Mouse (Mus musculus) C2C12 (cell line): Measurements from ENCODE around the gene Ccdc57. TPM values are rescaled to one million over a fixed set of nuclear protein-coding genes. Genes with fewer than 3 reads are reported as not detected.

ENCODE experiments used
- H3K27me3 ChIP-seq: one replicate; pipeline ENCODE4 v1.6.1; 2011; ENCODE audit not compliant: control insufficient read depth, insufficient read depth, insufficient read length
- H3K36me3 ChIP-seq: one replicate; pipeline ENCODE4 v1.6.1; 2011; ENCODE audit not compliant: control insufficient read depth, insufficient read depth
- H3K4me3 ChIP-seq: one replicate; pipeline ENCODE4 v1.5.1; 2011; ENCODE audit warnings: mild to moderate bottlenecking, control low read depth; ENCODE audit not compliant: poor library complexity, insufficient read depth, severe bottlenecking
- H3K79me2 ChIP-seq: one replicate; pipeline ENCODE4 v1.6.1; 2011; ENCODE audit not compliant: control insufficient read depth, insufficient read depth
- H3K79me3 ChIP-seq: one replicate; pipeline ENCODE4 v1.6.1; 2011; ENCODE audit warnings: low read depth, control low read depth
- H3ac ChIP-seq: one replicate; pipeline ENCODE3; 2011; ENCODE audit warnings: low read depth; ENCODE audit not compliant: control insufficient read depth, insufficient read length
- CEBPB ChIP-seq: IDR thresholded peaks from one replicate; pipeline ENCODE4 v1.6.1; 2011; ENCODE audit warnings: low read depth, mild to moderate bottlenecking, control low read depth, moderate library complexity
- CTCF ChIP-seq: IDR thresholded peaks from one replicate; pipeline ENCODE4 v1.5.1; 2011; ENCODE audit not compliant: control insufficient read depth, insufficient read depth, insufficient read length
- FOSL1 ChIP-seq: IDR thresholded peaks from one replicate; pipeline ENCODE4 v1.8.0; 2011; ENCODE audit warnings: mild to moderate bottlenecking, low read length; ENCODE audit not compliant: poor library complexity, insufficient read depth, severe bottlenecking
- MAX ChIP-seq: IDR thresholded peaks from one replicate; pipeline ENCODE4 v1.6.1; 2011; ENCODE audit warnings: mild to moderate bottlenecking, control low read depth
- MYOD1 ChIP-seq: IDR thresholded peaks from one replicate; pipeline ENCODE4 v1.6.1; 2011; ENCODE audit warnings: low read depth; ENCODE audit not compliant: control insufficient read depth, insufficient read length
- MYOG ChIP-seq: IDR thresholded peaks from one replicate; pipeline ENCODE4 v1.6.1; 2011; ENCODE audit not compliant: control insufficient read depth, insufficient read length; ENCODE audit errors: extremely low read depth
- USF1 ChIP-seq: IDR thresholded peaks from one replicate; pipeline ENCODE4 v1.6.1; 2011; ENCODE audit warnings: low read depth, mild to moderate bottlenecking, control low read depth, moderate library complexity
- polyA plus RNA-seq: library from polyadenylated mRNA; unstranded; fragments of >200 nt; fragmentation: generic; extraction: Trizol; gene quantifications from one replicate; pipeline ENCODE4 v1.2.1, GENCODE M21; 2012; ENCODE audit warnings: missing spikeins

Gene Ccdc57
- polyA plus RNA-seq, 1 experiment: 1.1 TPM

DNA sequence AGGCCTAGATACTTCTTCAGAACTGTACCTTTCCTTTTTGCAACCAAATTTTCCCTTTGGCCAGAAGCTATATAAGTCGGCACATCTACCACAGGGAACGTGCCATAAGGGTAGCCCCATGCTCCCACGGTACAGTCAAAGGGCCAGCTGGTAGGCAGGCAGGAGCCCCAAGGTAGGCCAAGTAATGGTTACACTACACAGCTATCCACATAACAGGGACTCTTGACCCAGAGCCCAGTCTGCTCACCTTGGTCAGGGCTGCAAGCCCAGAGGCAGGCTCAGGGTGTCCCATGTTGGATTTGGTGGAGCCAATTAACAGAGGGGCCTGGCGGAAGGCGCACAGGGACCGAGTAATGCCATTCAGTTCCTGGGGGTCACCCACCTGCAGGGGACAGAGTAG, 113.1 kb downstream of the Ccdc57 start:
- H3K79me2 ChIP-seq: peaks cover 69% of the 10 kb centered on the region
- peaks cover 48% of the 10 kb centered on the region for H3K79me3 ChIP-seq
- H3K36me3 ChIP-seq: peaks cover 84% of the 10 kb centered on the region
- no peak overlapping the region for H3K4me3 ChIP-seq
- TF ChIP-seq USF1 (no peak), MYOG (no peak), CEBPB (no peak), FOSL1 (no peak), CTCF (no peak), MAX (no peak), MYOD1 (no peak)
- no peaks in the 10 kb centered on the region for H3K27me3 ChIP-seq
- no peak overlapping the region for H3ac ChIP-seq

- TF ChIP-seq MAX: no peak
- no peak for TF ChIP-seq CTCF
- no peak for TF ChIP-seq USF1
- no peak for TF ChIP-seq MYOG
- TF ChIP-seq FOSL1: no peak
- no peak for TF ChIP-seq MYOD1
- Histone ChIP-seq H3K36me3 (peaks cover 97% of the 10 kb centered on the region), H3ac (no peak overlapping the region)
These were observed 114.4 kb downstream of the Ccdc57 start for GRCm38 (mm10) chr11:120818251-120818650.

DNA sequence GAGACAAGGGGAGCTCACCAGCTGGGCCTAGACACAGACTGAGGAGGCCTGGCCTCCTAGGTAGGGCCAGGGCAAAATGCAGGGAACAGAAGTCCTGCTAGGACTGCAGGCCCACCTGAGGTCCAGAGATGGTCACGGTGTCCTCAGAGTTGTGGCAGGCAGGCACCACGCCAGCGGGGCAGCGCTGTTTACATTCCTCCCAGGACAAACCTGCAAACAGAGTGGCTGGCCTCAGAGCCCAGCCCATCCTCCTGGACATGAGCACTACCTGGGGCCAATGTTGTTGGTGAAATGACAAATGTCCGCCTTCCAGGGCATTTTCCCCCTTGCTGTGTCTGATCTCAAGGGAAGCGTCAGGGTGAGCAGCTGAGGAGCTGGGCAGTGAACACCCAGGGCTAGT, 115.3 kb downstream of the Ccdc57 start:
- no peaks in the 10 kb centered on the region for H3K27me3 ChIP-seq
- no peak overlapping the region for H3ac ChIP-seq
- TF ChIP-seq MYOG (no peak), MYOD1 (no peak), CTCF (no peak), FOSL1 (no peak), USF1 (no peak), MAX (no peak), CEBPB (no peak)
- H3K36me3 ChIP-seq: peaks cover 100% of the 10 kb centered on the region
- H3K79me3 ChIP-seq: peaks cover 37% of the 10 kb centered on the region
- H3K4me3 ChIP-seq: no peak overlapping the region
- peaks cover 54% of the 10 kb centered on the region for H3K79me2 ChIP-seq

More at GRCm38 (mm10) chr11:120818251-120818650, 114.4 kb downstream of the Ccdc57 start:
- peaks cover 46% of the 10 kb centered on the region for H3K79me3 ChIP-seq
- H3K27me3 ChIP-seq: no peaks in the 10 kb centered on the region
- H3K79me2 ChIP-seq: peaks cover 63% of the 10 kb centered on the region
- H3K4me3 ChIP-seq: no peak overlapping the region

GRCm38 (mm10) chr11:120812068-120812467, 120.6 kb downstream of the Ccdc57 start:
- peaks cover 9% of the 10 kb centered on the region for H3K79me2 ChIP-seq
- peaks cover 98% of the 10 kb centered on the region for H3K36me3 ChIP-seq
- H3K4me3 ChIP-seq: no peak overlapping the region
- H3K79me3 ChIP-seq: no peaks in the 10 kb centered on the region
- H3K27me3 ChIP-seq: no peaks in the 10 kb centered on the region
- TF ChIP-seq FOSL1: no peak
- no peak for TF ChIP-seq MYOG
- no peak for TF ChIP-seq USF1
- no peak for TF ChIP-seq CTCF
- TF ChIP-seq MAX: no peak
- no peak for TF ChIP-seq CEBPB
- H3ac ChIP-seq: no peak overlapping the region

DNA sequence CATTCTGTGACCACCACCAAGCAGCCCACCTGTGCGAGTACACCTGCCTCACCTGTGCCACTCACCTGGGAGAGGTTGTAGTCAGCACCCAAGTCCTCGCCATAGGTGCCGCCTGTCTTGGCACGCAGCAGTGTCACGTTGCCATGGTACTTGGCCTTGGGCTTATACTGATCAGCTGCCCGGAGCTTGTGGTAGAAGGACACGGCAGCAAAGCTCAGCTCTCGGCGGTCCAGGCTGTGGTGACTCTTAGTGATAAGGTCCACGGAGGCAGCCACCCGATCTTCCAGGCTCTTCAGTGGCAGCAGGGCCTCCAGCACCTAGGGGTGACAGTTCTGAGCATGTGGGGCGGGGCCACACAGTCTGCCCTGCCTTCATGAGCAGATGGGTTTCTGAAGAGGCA, 124.7 kb downstream of the Ccdc57 start:
- Histone ChIP-seq H3K79me3 (no peaks in the 10 kb centered on the region), H3K27me3 (no peaks in the 10 kb centered on the region), H3K36me3 (peaks cover 75% of the 10 kb centered on the region), H3K79me2 (no peaks in the 10 kb centered on the region), H3ac (no peak overlapping the region), H3K4me3 (no peak overlapping the region)
- TF ChIP-seq USF1: no peak
- TF ChIP-seq MYOD1: no peak
- no peak for TF ChIP-seq CEBPB

DNA sequence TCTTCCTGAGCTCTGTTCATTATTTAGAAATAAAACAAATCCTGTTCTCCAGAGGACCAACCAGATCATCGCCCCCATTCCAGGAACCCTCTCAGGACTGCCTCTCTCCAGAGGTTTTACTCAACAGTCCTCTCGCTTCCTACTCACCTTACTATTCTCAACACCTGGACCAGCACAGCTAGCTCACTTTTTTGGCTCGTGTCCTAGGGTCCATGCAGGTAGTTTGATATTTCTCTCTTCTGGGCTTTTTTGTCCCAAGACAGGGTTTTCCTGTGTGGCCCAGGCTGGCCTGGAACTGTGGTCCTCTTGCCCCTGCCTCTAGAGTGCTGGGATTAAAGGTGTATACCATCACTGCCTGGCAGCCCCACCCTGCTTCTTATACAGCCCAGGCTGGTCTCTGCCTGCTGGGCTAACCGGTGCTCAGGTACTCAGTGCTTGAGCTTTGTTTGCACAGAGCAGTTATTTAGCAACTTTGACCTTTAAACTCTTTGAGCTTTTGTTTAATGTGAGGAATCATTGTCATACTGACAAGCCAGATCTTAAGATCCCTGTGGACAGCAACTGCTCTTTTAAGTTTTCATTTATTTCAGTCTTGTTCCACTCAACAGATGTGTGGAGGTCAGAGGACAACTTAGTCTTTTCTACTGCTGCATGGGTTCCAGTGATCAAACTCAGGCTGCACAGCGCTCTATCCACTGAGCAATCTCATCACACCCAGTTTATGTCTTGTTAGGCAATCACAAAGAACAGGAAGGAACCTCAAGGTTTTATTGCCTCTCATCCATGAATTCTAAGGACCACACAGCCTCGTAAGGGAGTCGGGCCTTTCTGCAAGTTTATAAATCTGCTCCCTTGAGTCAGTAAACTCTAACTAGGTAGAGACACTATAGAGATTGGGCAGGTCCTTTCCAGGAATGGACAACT, 127.0 kb downstream of the Ccdc57 start:
- H3K79me3 ChIP-seq: no peaks in the 10 kb centered on the region
- H3K79me2 ChIP-seq: no peaks in the 10 kb centered on the region
- no peaks in the 10 kb centered on the region for H3K27me3 ChIP-seq
- peaks cover 52% of the 10 kb centered on the region for H3K36me3 ChIP-seq
- H3K4me3 ChIP-seq: no peak overlapping the region
- TF ChIP-seq FOSL1 (no peak), CTCF (no peak), CEBPB (no peak), USF1 (no peak), MYOD1 (no peak), MAX (no peak), MYOG (no peak)
- H3ac ChIP-seq: no peak overlapping the region
